Mouse (Mus musculus): Measurements from ENCODE around the gene Lsm12.

The Lsm12 gene

DNA sequence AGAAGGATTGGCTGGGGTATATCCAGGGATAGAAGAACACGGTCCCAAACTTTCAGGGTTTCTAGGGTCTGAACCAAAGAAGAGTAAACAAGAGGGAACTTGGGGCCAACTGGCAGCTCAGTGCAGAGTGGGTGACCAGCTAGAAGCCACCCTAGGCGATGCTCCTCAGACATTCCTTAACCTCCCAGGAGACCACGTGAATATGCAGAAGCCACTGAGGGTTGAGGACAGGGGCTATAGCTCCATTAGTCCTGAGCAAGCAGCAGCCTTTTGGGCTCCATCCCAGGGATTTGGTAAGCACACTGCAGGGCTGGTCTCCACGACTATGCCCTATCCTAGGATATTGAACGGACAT lies 31.8 kb upstream of the Lsm12 start:
- DNase-seq (ENCODE audit: extremely low spot score, low read depth, low spot score), result no peak

DNA sequence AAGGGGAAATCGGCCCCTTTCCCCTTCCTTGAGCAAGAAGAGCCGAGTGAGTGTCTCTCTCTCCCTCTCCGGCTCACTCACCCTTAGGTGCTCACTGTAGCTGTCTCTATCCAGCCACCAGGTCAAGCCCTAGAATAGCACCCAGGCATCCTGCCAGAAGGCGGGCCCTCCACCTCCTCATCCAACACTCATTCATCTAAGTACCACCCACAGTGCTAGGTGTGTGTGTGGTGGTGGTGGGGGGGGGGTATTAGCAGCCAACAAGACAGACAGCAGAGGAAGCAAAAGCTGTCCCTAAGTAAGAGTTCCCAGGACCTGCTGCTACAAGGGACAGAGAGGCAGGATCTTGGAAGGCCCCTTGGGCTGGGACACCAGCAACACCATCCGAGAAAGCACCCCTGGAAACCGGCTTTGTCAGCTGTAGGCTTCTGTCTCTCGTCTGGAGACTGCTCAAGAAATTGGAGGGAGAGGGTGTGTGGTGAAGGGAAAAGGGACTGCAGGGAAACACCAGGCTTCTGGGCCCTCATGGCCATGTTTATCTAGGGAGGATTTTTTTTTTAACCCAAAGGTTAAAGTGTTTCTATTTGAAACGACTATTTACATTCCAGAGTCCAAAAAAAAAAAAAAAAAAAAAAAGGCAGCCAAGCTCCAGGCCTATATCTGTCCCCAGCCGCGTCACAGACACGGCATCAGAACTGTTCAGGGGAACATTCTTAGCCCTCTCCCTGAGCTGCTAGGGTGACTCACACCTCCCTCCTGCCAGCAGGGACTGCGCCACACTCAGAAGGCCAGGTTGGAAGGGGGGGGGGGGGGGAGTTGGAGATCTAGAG lies 31.2 kb upstream of the Lsm12 start:
- no peak for DNase-seq (ENCODE audit: extremely low spot score, low read depth, low spot score)

DNA sequence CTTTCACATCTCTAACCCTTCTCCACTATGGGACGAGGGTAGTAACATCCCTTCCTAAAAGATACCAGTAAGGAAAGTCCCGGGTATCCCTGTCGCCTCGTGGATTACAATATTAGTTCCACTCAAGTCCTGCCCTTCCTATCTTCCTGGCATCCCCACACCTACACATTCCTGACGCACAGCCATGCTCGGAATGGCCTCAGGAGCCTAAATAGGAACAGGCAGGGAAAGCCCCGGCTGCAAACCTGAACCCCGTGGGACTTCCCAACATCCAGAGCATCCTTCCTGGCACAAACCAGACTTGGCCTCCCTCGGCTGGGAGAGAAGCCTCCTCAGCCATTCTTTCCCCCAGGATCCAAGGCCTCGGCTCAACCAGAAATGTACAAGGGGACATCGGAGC lies 30.4 kb upstream of the Lsm12 start:
- no peak for DNase-seq (ENCODE audit: extremely low spot score, low read depth, low spot score)

DNA sequence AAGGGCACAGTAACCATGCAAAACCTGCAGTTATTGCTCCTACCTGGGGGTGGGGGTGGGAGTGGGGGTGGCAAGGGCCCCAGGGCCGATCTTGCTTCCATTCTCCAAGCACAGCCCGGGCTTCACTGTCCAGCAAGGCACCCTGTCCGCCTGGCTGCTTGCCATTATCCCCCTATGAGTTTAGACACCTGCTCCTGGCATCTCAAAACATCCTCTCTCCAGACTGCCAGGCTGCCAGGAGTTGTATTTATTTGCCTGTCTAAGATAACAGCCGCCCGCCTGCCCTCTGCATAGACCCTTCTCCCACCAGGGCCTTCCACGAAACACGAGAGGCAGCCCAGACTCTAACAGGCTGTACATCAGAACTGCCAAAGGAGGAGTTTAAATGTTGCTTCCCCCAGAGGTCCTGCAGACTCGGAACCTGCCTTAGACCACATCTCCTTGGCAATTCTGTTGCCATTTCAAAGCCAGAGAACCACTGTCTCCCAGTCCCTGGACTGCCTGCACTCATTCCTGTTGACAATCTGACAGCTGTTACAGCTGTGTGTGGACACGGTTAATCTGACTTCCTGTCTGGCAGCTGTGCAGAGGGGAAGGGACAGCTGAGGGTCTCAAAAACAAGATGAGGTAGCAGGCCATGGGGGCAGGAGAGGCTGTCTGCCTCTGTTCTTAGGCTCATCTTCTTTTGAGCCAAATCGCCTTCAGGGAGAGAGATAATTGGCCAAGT lies 29.5 kb upstream of the Lsm12 start:
- no peak for DNase-seq (ENCODE audit: extremely low spot score, low read depth, low spot score)

DNA sequence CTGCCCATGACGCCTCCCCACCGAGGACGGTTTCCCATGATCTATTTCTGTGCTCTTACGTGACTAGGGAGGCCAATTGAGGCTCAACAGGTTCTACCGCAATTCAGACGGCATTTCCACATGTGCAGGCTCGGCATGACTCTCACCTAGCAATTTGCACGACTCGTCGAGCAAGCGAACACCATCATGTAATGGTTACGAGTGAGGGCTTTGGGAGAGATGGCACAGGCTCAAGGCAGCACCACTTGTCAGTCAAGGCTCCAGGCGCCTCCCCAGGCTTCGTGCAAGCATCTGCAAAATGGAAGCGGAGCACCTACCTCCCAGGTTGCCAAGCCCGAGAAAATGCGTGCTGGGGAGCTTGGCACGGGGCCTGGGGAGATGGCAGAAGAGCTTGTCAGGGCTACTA lies 26.8 kb upstream of the Lsm12 start:
- no peak for DNase-seq (ENCODE audit: extremely low spot score, low read depth, low spot score)

DNA sequence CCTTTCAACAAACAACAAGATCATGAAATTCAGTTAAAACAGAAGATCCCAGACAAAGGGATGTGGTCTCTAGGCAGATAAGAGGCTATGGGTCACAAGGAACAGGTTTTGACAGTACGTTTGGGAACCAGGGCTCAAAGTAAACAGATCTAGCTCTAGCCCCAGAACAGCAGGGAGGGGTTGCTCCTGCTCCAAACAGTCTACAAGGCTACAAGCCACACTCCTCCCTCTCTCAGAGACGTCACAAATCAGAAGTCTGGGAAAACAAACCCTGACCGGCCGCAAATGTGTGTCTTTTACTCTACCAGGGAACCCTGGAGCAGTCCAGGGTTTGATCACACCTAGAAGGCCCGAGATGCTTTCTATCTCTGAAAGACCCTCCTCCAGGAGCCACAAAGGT lies 25.9 kb upstream of the Lsm12 start:
- DNase-seq (ENCODE audit: extremely low spot score, low read depth, low spot score), result no peak

DNA sequence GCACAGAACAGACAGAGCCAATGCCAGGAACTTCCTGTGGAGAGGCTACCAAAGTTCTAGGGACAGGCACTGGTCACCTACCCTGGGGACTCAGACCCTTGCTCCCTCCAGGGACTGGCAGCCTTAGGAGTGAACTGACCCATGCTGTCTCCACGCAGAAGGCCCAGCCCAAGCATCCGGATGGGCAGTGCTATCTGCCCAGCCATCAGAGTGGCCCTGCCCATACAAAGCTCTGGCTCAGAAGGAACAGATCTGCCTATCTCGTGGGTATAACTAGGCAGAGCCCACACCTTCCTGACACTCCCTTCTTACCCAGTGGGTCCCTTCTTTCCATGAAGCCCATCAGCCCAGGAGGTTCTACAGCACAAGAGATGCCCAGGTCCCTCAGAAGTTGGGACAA lies 25.1 kb upstream of the Lsm12 start:
- DNase-seq (ENCODE audit: extremely low spot score, low read depth, low spot score), result no peak

DNA sequence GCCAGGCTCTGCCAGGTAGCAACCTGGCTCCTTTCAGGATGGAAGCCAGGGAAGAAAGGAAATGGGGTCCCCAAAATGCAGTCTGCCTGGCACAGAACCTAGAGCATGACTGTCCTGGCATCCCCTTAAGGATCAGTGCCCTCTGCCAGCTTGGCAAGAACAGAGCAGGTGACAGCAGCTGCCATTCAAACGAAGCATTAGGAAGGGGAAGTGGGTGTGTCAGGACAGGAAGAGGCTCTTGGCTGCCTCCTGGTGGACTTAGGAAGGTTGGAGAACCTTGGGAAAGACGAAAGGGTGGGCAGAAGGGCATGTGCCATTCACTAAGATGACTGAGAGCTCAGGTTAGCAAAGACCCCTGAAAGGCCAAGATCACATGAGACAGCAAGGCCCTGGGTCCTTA lies 24.6 kb upstream of the Lsm12 start:
- no peak for DNase-seq (ENCODE audit: extremely low spot score, low read depth, low spot score)

DNA sequence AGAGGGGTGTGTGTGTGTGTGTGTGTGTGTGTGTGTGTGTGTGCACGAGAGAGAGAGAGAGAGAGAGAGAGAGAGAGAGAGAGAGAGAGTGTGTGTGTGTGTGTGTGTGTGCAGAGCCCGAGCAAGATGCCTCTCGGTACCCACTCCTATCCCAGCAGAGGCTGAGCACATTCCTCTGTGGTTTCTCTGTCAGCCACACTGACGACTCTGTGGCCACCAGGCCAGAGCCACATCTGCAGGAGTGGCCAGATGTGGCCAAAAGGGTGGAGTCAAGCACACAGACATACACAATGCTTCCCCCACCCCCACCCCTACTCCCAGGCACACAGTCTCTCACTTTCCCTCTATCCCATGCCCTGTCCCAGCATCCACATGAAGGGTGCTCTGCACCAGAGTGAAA lies 23.8 kb upstream of the Lsm12 start:
- DNase-seq (ENCODE audit: extremely low spot score, low read depth, low spot score), result no peak

DNA sequence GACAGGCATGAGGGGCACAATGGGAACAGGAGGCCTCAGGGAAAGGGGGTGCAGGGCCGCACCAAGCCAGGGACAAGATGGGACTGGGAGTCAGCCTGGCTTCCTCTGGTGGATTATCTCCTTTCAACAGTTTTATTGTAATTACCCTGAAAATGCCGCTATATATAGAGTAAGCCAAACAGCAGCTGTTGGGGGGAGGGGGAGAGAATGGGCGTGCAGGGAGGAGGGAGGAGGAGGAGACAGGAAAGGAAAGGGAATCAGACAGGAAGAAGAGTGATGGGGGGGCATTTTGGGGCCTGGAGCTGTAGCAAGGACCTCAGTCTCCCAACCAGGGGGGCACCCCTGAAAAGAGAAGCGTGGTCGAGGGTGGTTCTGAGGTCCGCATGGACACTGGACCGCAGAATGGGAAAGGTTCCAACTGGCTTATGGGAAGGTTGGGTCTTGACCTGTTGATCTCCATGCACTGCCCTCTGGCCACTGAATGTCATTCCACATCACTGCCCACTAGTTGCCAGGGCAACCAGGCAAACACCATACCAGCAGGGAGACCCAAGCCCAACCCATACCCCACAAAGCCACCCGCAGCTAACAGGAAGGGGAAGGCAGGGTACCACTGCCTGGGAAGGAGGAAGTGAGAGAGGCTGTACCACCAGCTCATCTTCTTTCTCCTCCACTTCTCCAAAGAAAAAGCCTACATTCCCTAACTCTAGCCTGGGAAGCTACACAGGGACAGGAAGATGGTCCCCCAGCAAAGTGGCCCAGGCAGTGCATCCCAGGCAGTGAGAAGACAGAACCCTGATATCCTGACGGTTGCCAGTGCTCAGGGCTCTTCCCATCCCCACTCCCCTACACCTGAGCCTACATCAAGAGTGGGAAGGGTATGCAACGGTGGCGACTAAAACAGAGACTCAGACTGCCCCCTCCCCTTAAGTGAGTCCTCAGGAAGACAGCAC lies 23.0 kb upstream of the Lsm12 start:
- no peak for DNase-seq (ENCODE audit: extremely low spot score, low read depth, low spot score)

DNA sequence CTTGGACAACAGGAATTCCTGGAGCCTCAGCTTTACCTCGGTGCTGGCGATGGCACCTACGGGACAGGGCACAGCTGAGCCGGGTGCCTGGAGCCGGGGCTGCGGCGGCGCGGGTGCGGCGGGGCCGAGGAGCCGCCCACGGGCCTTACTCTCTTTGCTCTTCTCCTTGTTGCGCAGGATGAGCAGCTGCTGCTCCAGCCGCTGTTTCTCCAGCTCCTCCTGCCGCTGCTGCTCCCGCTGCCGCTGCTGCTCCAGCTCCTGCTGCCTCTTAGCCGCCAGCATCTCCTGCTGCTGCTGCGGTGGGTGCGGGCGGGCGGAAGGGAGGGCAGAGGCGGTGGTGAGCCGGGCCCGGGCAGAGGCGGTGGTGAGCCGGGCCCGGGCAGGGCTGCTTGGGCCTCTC lies 21.4 kb upstream of the Lsm12 start:
- no peak for DNase-seq (ENCODE audit: extremely low spot score, low read depth, low spot score)

DNA sequence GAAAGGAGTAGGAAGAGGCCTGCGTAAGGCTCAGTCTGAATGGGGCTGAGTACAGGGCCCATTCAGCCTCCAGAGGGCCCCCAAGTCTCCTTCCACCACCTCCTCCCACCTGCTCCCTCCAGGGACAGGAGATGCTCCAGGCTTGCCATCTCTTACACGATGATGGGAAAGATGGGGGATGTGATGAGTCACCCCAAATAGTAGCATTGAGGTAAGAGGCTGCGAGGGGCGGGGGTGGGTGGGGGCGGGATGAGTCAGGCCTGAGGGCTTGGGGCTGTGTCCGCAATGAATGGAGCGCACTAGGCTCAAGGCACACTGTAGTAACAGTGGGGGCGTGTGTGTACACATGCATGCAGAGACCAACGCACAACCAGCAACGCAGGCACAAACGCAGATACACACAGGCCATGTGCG lies 16.3 kb upstream of the Lsm12 start:
- DNase-seq (ENCODE audit: extremely low spot score, low read depth, low spot score), result no peak

DNA sequence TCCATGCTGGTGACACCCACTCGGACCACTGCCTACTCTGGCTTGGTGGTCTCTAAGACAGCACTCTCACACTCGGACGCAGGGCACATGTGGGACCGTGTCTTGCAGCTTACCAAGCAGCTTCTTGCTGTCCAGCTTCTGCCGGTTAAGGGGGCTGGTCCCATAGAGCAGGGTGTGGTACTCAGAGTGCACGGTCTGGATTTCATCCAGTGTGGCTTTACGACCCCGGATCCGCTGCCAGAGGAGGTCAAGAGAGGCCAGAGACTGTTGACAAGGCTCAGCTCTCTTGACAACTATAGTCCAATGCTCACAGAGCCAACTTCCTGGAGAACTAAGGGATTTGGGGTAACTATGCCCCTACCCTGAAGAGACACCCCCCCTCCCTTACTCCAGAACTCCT lies 14.8 kb upstream of the Lsm12 start:
- DNase-seq (ENCODE audit: extremely low spot score, low read depth, low spot score), result no peak

DNA sequence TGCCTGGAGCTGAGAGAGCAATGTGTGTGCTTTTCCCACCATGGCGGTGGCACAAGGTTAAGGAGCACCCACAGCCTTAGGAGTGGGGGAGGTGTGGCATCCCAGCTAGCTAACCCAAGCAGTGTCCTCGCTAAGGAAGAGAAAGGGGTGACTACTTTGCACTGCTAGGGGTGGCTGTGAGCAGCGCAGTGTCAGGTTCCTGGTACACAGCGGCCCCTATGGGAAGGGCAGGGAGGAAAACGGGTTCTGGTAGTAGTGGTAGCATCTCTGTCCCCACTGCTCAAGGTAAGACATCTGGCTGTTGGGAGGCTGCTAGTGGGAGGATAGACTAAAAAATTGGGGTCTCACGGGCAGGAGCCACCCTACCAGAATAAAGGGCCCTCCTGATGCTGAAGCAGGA lies 13.1 kb upstream of the Lsm12 start:
- no peak for DNase-seq (ENCODE audit: extremely low spot score, low read depth, low spot score)

DNA sequence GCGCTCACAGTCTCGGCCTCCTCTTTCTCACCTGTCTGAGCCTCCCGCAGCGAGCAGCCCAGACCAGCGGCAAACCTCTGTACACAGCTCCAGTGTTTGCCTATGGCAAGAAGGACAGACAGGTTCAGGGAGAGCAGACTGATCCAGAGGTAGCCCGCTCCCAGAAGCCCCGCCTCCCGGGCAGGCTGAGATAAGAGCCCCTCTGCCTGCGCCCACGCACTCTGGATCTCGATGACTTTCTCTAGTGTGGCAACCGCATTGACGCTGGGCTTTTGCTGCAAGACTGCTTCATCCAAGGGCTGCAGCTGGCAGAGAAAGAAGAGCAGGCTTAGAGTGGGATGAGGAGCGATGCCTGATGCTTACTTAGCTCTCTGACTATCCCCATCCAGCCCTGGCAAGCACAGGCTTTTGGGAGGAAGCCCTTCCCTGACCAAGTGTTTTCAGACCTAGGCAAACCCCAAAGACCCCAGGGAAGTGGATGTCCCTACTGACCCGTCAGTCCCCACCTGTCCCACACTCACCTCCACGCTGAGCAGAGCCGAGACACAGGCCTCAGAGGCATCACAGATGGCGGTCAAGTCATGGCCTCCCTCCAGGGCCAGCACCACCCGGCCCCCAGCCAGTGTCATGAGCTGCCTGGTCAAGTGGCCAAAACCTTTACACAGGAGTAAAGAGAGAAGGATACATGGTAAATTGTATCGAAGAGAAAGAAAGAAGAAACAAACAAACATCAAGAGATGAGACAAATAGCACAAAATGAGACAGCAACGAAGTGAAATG lies 11.1 kb upstream of the Lsm12 start:
- DNase-seq (ENCODE audit: extremely low spot score, low read depth, low spot score), result no peak

DNA sequence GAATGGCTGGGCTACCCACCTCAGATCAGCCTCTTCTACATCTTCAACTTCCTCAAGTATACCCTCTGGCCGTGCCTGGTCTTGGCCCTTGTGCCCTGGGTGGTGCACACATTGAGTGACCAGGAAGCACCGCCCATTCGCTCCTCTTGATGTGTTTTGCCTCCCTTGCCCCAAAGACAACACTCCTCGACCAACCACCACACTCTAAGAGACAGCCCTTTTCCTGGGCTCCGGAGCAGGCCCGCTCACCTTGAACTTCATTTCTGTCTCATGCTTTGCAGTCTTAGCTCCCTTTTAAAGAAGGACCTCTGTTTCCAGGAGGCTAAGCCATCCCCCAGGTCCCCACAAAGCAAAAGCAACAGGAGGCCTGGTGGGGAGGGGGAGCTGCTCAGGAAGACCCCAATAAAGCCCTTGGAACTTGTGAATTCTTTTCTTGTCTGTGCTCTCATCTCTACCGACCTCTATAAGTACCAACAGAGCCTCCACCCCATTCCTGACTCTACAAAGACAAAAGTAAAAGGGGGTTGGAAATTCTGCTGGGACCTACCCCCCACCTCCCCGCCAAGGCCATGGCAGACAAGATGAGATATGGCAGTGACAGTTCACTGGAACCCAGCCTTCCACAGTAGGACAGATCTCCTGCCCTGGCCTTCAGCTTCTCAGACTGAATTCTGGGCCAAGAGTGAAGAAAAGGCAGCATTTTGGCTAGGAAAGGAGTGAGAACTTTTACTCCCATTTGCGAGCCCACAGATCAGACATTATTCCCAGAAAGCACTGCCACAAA lies 8.8 kb upstream of the Lsm12 start:
- no peak for DNase-seq (ENCODE audit: extremely low spot score, low read depth, low spot score)

DNA sequence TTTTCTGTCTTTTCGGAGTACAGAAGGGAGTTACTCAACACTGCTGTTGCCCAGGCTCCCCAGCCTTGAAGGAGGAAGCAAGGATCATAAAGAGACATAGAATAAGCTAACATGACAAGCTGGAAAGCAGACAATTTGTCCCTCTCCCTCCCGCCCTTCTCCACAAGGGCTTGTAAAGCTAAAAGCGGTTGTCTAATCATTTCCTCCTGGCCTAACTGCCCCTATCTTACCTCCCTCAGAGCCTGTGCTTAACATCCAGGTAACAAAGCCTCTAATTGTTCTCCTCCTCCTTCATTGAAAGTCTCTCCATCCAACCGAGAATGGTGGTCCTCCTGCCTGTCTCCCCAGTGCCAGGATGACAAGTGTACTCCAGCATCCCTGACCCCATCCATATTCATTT lies 5.8 kb upstream of the Lsm12 start:
- no peak for DNase-seq (ENCODE audit: extremely low spot score, low read depth, low spot score)

DNA sequence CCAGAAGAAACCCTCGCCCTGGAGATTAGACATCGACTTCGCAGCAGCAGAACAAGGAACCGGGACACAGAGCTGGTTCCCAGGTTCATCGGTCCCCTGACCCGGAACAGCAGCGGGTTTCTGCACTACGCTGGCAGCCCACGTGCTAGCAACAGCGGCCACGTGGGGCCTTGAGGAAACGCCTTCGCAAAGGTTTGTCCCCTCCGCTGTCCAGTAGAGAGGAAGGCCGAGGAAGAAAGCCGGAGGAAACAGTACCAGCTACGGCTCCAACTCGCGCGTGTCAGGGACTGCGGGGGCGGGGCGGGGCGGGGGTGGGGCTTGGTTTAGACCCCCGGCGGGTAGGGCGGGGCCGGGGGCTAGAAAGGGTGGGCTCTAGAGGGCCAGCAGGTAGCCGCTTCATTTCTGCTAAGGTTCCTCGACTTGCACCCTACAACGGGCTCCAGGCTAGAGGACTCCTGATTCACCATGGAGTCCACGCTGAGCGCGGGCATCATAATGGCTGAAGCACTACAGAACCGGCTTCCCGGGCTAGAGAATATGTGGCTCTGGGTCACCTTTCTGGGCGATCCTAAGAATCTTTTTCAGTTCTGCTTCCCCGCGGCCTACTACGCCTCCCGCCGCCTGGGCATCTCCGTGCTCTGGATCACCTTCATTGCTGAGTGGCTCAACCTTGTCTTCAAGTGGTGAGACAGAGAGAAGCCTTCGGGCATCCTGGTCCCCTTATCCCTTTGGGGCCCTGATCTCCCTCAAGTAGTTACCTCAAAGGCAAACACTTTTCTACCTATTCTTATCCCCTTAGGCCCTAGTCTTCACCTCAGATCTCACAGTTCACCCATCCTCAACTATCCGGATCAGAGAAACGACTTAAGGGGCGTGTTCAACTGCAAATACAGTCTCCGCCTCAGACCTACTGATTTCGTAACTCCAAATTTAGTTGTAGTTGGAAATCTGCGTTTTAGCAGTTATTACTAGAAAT lies 4.7 kb upstream of the Lsm12 start, which contains the start of gene G6pc3:
TSS of gene G6pc3 (plus strand) at position 160 of the 976 bp plus-strand sequence.
- no peak for DNase-seq (ENCODE audit: extremely low spot score, low read depth, low spot score)

DNA sequence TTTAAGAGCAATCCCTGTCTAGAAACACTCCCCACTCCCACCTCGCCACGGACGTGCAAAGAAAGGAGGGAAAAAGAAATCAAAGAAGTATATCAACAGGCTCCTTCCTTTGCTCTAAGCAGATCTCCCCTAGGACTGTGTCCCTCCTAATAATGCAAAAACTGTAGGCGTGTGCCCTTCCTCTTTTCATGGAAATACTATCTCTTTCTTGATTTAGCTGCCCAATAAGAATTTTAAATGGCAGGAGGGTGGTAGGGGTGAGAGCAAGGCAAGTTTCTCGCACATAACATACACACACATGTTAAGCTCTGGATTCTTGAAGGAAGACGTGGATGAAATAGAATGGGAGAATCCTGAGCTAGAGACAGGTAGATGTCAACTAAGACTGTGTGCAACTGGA lies 3.9 kb upstream of the Lsm12 start:
- DNase-seq (ENCODE audit: extremely low spot score, low read depth, low spot score), result no peak
